Mouse (Mus musculus) C2C12 (cell line): ENCODE results near the gene Tacc3.

Source experiments
- CTCF ChIP-seq: IDR thresholded peaks from one replicate; pipeline ENCODE4 v1.5.1; 2011; ENCODE audit not compliant: control insufficient read depth, insufficient read depth, insufficient read length
- MAX ChIP-seq: IDR thresholded peaks from one replicate; pipeline ENCODE4 v1.6.1; 2011; ENCODE audit warnings: mild to moderate bottlenecking, control low read depth

DNA sequence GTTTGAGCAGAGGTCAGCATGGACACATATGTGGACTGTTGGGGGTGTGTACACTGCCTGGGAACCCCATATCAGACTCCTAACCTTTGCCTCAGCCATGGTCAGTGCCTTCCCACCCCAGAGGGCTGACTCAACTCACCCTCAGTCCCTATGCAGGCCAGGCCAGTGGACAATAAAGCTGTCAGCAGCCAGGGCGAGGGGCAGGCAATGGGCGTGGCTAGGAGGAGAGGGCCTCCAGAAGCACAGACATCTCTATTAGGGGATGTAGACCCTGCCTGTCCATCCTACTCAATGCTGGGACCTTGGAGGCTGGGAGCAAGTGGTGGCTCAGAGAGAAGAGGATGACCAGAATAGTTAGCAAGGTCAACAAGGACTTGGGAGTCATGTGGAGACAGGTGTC lies 57.3 kb downstream of the Tacc3 start:
- TF ChIP-seq CTCF (no peak), MAX (no peak)
